Mouse (Mus musculus) embryonic fibroblast, embryonic 13.5 days (primary cell): ENCODE data around the gene Emp1.

Experiments
- CTCF ChIP-seq: IDR thresholded peaks from 2 replicates; pipeline ENCODE4 v1.5.1; 2011; ENCODE audit warnings: mild to moderate bottlenecking, control low read depth, low read length, moderate library complexity, borderline replicate concordance; ENCODE audit not compliant: insufficient read depth
- POLR2A ChIP-seq: IDR thresholded peaks from 2 replicates; pipeline ENCODE4 v1.6.1; 2011; ENCODE audit warnings: low read depth, mild to moderate bottlenecking, control low read depth, low read length, moderate library complexity

DNA sequence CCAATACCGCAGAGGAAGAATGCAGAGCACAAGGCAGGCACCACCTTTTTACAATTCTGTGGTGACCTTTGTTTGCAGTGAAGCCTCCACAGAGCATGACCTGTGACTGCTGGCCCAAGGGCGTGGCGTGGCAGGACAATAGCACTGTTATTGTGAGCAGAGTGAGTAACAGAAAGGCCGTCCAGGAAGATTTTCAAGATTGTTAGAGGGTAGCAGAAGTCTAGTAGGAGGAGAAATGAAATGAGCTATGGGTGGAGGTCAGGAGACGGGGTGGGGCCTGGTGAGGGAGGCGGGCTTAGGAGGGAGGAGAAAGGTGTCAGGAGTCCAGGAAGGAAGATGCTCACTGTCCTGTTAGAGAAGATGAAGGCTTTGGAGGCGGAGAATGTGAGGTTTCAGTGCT is 39.6 kb upstream of the Emp1 start:
- TF ChIP-seq POLR2A (no peak), CTCF (no peak)
